ENCODE assay signal across 9 mouse cellular contexts in genomic region chr8:3645804-3646203, GRCm38 (mm10). TPM values are rescaled to one million over a fixed set of nuclear protein-coding genes. Genes with fewer than 3 reads are reported as not detected.
DNase-seq lines count a peak whose midpoint lies in the region; ATAC-seq lines count a peak whose summit lies in the region.
"Had no signal": no experiment of that assay in that cellular context is flagged by ENCODE, and none has a peak within 500 bp of the region (broad histone marks: within the 10 kb centered on the region; RNA-seq: fewer than 3 reads in every experiment).

No protein-coding gene starts in this region.

- peak; percentile 27 for DNase-seq in cerebellum, adult 11-12 months
- DNase-seq in cerebellum, adult 8-10 months, result no peak
- DNase-seq in urinary bladder, postnatal 14 days (ENCODE audit: low spot score), result peak; percentile 65
- no peak for DNase-seq in urinary bladder, adult 2 months (ENCODE audit: low spot score)
- DNase-seq in frontal cortex, postnatal 14 days (ENCODE audit: low spot score in 2 of 2), result no peak

- no peak overlapping the region for H3K27ac ChIP-seq in lung, embryonic 16.5 days (ENCODE audit: low read length)
- H3K27ac ChIP-seq in stomach, embryonic 14.5 days (ENCODE audit: low read length), result no peak overlapping the region
- H3K27ac ChIP-seq: heart, embryonic 15.5 days had no signal

- H3K9ac ChIP-seq in lung, embryonic 16.5 days (ENCODE audit: low read length), result no peak overlapping the region
- H3K9ac ChIP-seq in stomach, embryonic 14.5 days (replicated peaks; ENCODE audit: low read depth, low read length), result no peak overlapping the region
- H3K9ac ChIP-seq: heart, embryonic 15.5 days had no signal

- H3K4me2 ChIP-seq in lung, embryonic 16.5 days (ENCODE audit: low read depth, low read length), result no peak overlapping the region
- H3K4me2 ChIP-seq in stomach, embryonic 14.5 days (replicated peaks; ENCODE audit: low read depth, low read length), result no peak overlapping the region
- H3K4me2 ChIP-seq: heart, embryonic 15.5 days had no signal

- ATAC-seq in inflammation-experienced regulatory T-cells, adult 6 months, result peak; percentile 71
- ATAC-seq in lung, embryonic 16.5 days (ENCODE audit: low read depth), result peak; percentile 41; the same call in 1 of the 2 replicates
- 0 out of 2 replicates have a peak, but pooled peaks have one; percentile 39 for ATAC-seq in stomach, embryonic 14.5 days (ENCODE audit: insufficient number of reproducible peaks, insufficient read depth, low FRiP score, low read depth)

- no peaks in the 10 kb centered on the region for H3K4me1 ChIP-seq in lung, embryonic 16.5 days (replicated peaks; ENCODE audit: control insufficient read depth, insufficient read depth, low read length)
- H3K4me1 ChIP-seq in stomach, embryonic 14.5 days (ENCODE audit: control insufficient read depth, insufficient read depth, low read length), result no peaks in the 10 kb centered on the region
- H3K4me1 ChIP-seq: heart, embryonic 15.5 days had no signal

- H3K4me3 ChIP-seq in lung, embryonic 16.5 days (ENCODE audit: low read length), result no peak overlapping the region
- H3K4me3 ChIP-seq in stomach, embryonic 14.5 days (ENCODE audit: low read depth, low read length), result no peak overlapping the region
- H3K4me3 ChIP-seq: heart, embryonic 15.5 days had no signal

- no peaks in the 10 kb centered on the region for H3K36me3 ChIP-seq in lung, embryonic 16.5 days (ENCODE audit: control insufficient read depth, insufficient read depth, low read length)
- no peaks in the 10 kb centered on the region; the same call in 1 of the 2 replicates for H3K36me3 ChIP-seq in stomach, embryonic 14.5 days (ENCODE audit: control insufficient read depth, insufficient read depth, low read length)
- H3K36me3 ChIP-seq: heart, embryonic 15.5 days had no signal

- WGBS in lung, embryonic 16.5 days, result 13% methylated on average over 5 of the region's 5 CpGs
- 23% methylated on average over 5 of the region's 5 CpGs for WGBS in stomach, embryonic 14.5 days

- no peaks in the 10 kb centered on the region for H3K9me3 ChIP-seq in lung, embryonic 16.5 days (ENCODE audit: control insufficient read depth, low read length)
- H3K9me3 ChIP-seq in stomach, embryonic 14.5 days (ENCODE audit: control insufficient read depth, low read depth, low read length), result no peaks in the 10 kb centered on the region
- H3K9me3 ChIP-seq: heart, embryonic 15.5 days had no signal

- H3K27me3 ChIP-seq in lung, embryonic 16.5 days (ENCODE audit: control insufficient read depth, insufficient read depth, low read depth, low read length), result no peaks in the 10 kb centered on the region
- no peaks in the 10 kb centered on the region for H3K27me3 ChIP-seq in stomach, embryonic 14.5 days (ENCODE audit: control insufficient read depth, insufficient read depth, low read length)
- H3K27me3 ChIP-seq: heart, embryonic 15.5 days had no signal

RNA-seq across cellular contexts. Expression of gene Retn, which starts 9.8 kb away (rescaled TPM):
- polyA plus RNA-seq in urinary bladder, adult 2 months (2012; rRNA removed), result 53.8 and 69.7 TPM in 2 replicates
- polyA plus RNA-seq in inflammation-experienced regulatory T-cells, adult 6 months (2017; shearing (Covaris generic)), result not detected
- 0.18 TPM in 1 of 2 replicates, not detected in the other for polyA plus RNA-seq in lung, embryonic 16.5 days (2015; fragmentation: Nextera tagmentation; extraction: Ambion mirVana)
- 0.31 TPM in 1 of 2 replicates, not detected in the other for polyA plus RNA-seq in stomach, embryonic 14.5 days (2014; fragmentation: Nextera tagmentation; extraction: Ambion mirVana)
- polyA plus RNA-seq: heart, embryonic 15.5 days had no signal

RNA-seq across cellular contexts. Expression of gene Stxbp2, which starts 15.0 kb away (rescaled TPM):
- polyA plus RNA-seq in urinary bladder, adult 2 months (2012; rRNA removed), result 135 and 202 TPM in 2 replicates
- polyA plus RNA-seq in inflammation-experienced regulatory T-cells, adult 6 months (2017; shearing (Covaris generic)), result 100 to 1,000 TPM; 180 to 262 (median 191) TPM
- polyA plus RNA-seq in lung, embryonic 16.5 days (2015; fragmentation: Nextera tagmentation; extraction: Ambion mirVana), result 91.6 and 112 TPM in 2 replicates
- 92.1 and 103 TPM in 2 replicates for polyA plus RNA-seq in stomach, embryonic 14.5 days (2014; fragmentation: Nextera tagmentation; extraction: Ambion mirVana)

RNA-seq across cellular contexts. Expression of gene Mcemp1, which starts 19.8 kb away (rescaled TPM):
- polyA plus RNA-seq in urinary bladder, adult 2 months (2012; rRNA removed), result 0.39 and 0.43 TPM in 2 replicates
- polyA plus RNA-seq in inflammation-experienced regulatory T-cells, adult 6 months (2017; shearing (Covaris generic)), result under 1 TPM in 1 of 3 experiments, not detected in 2; 0.48 TPM
- polyA plus RNA-seq in lung, embryonic 16.5 days (2015; fragmentation: Nextera tagmentation; extraction: Ambion mirVana), result 2.8 and 4.2 TPM in 2 replicates
- polyA plus RNA-seq in stomach, embryonic 14.5 days (2014; fragmentation: Nextera tagmentation; extraction: Ambion mirVana), result 0.27 and 0.62 TPM in 2 replicates

RNA-seq across cellular contexts. Expression of gene Pcp2, which starts 20.5 kb away (rescaled TPM):
- polyA plus RNA-seq in urinary bladder, adult 2 months (2012; rRNA removed), result not detected in 2 replicates
- polyA plus RNA-seq in inflammation-experienced regulatory T-cells, adult 6 months (2017; shearing (Covaris generic)), result not detected
- 0.10 and 0.34 TPM in 2 replicates for polyA plus RNA-seq in lung, embryonic 16.5 days (2015; fragmentation: Nextera tagmentation; extraction: Ambion mirVana)
- 0.56 TPM in 1 of 2 replicates, not detected in the other for polyA plus RNA-seq in stomach, embryonic 14.5 days (2014; fragmentation: Nextera tagmentation; extraction: Ambion mirVana)

RNA-seq across cellular contexts. Expression of gene Pet100, which starts 24.5 kb away (rescaled TPM):
- polyA plus RNA-seq in urinary bladder, adult 2 months (2012; rRNA removed), result 65.2 and 71.8 TPM in 2 replicates
- 100 to 1,000 TPM; 122 to 150 (median 138) TPM for polyA plus RNA-seq in inflammation-experienced regulatory T-cells, adult 6 months (2017; shearing (Covaris generic))
- polyA plus RNA-seq in lung, embryonic 16.5 days (2015; fragmentation: Nextera tagmentation; extraction: Ambion mirVana), result 97.8 and 111 TPM in 2 replicates
- polyA plus RNA-seq in stomach, embryonic 14.5 days (2014; fragmentation: Nextera tagmentation; extraction: Ambion mirVana), result 92.0 and 106 TPM in 2 replicates

Comparison
In these comparisons a context has a peak if more than half of its experiments do, and no peak if none do; other contexts are left out.
1. DNase-seq: peak in cerebellum, adult 11-12 months (single experiment) and urinary bladder, postnatal 14 days (single experiment); none in cerebellum, adult 8-10 months (single experiment), urinary bladder, adult 2 months (single experiment) and frontal cortex, postnatal 14 days (0 of 2).
2. RNA of gene Retn, which starts 9.8 kb away (polyA plus RNA-seq): 53.8 to 69.7 TPM in urinary bladder, adult 2 months; 0.31 TPM in stomach, embryonic 14.5 days, 0.18 TPM in lung, embryonic 16.5 days and not detected in inflammation-experienced regulatory T-cells, adult 6 months; every median in the first group is over 10 times any median in the second.
3. Peak in every context shown above with its lines, with median percentiles within 50 percentile points of each other: ATAC-seq.